Mouse (Mus musculus): ENCODE measurements at regions not wholly inside any gene's neighbourhood (a gene's known extent, or its start where the extent isn't known, plus 50 kb on each side); places are given as distances from the start of the nearest gene placed in this dataset.

- TF ChIP-seq CTCF (IDR thresholded peaks at IDR 0.05; ENCODE audit: control insufficient read depth, insufficient read depth, low read length) = no peak
- no peak for TF ChIP-seq POLR2A (IDR thresholded peaks at IDR 0.05; ENCODE audit: borderline replicate concordance, control insufficient read depth, low read depth, low read length)
These were observed 526.8 kb downstream of the Lmo4 start for GRCm38 (mm10) chr3:143678186-143678585.
